Mouse (Mus musculus): ENCODE results near the gene Map10. TPM values are rescaled to one million over a fixed set of nuclear protein-coding genes. Genes with fewer than 3 reads are reported as not detected.

Gene Map10
- total and polyA plus RNA-seq, 3 experiments: 1.3 to 6.7 (median 2.3) TPM

GRCm38 (mm10) chr8:125665876-125666186 is 3.8 kb upstream of the Map10 start:
- H3K36me3 ChIP-seq (replicated peaks in 1 of 2; ENCODE audit: control insufficient read depth in 1 of 2, insufficient read depth in 1 of 2, low read length in 1 of 2): no peaks in the 10 kb centered on the region
- H3K27ac ChIP-seq (ENCODE audit: insufficient read depth, low read depth): no peak overlapping the region
- H3K4me3 ChIP-seq (replicated peaks in 1 of 3; ENCODE audit: low read depth in 2 of 3, low read length in 2 of 3, poor library complexity in 1 of 3): no peak overlapping the region
- peaks cover 7 to 14% of the 10 kb centered on the region in 2 experiments for H3K4me1 ChIP-seq (ENCODE audit: control insufficient read depth in 1 of 2, insufficient read depth in 2 of 2)
- H3K9me3 ChIP-seq (replicated peaks; ENCODE audit: low read length): peaks cover 8% of the 10 kb centered on the region
- dilution Hi-C loops (cut with MboI; ENCODE audit: extremely low pct_ligation_motif_present, extremely low pct_unique_long_range_greater_than_20kb, low sequenced_read_pairs) (no loop called here), in situ Hi-C loops (cut with MboI; ENCODE audit: low pct_ligation_motif_present, low pct_unique_long_range_greater_than_20kb, low sequenced_read_pairs) (no loop called here)
- TF ChIP-seq TCF12 (IDR thresholded peaks at IDR 0.05; ENCODE audit: low read depth, low read length) (no peak), JUND (conservative IDR thresholded peaks at IDR 0.05; ENCODE audit: low read depth, low read length) (no peak), NRF1 (IDR thresholded peaks at IDR 0.05; ENCODE audit: low read depth, low read length) (no peak), NELFE (IDR thresholded peaks at IDR 0.05; ENCODE audit: low read depth, low read length) (no peak), EP300 (IDR thresholded peaks at IDR 0.05; ENCODE audit: low read length) (no peak), POLR2A (IDR thresholded peaks at IDR 0.05; ENCODE audit: low read depth, low read length) (no peak)
- H3K9ac ChIP-seq (ENCODE audit: insufficient read depth, low read depth): no peak overlapping the region
- no peak for DNase-seq (ENCODE audit: extremely low read depth)
- H3K4me2 ChIP-seq (ENCODE audit: insufficient read depth, low read depth, poor library complexity, severe bottlenecking): no peak overlapping the region
- H3K79me2 ChIP-seq (replicated peaks; ENCODE audit: control insufficient read depth, extremely low read depth, insufficient read depth, poor library complexity, severe bottlenecking): no peaks in the 10 kb centered on the region
- H3K27me3 ChIP-seq (replicated peaks): no peaks in the 10 kb centered on the region

- Histone ChIP-seq H3K9ac (ENCODE audit: insufficient read depth, low read depth) (no peak overlapping the region), H3K79me2 (replicated peaks; ENCODE audit: control insufficient read depth, extremely low read depth, insufficient read depth, poor library complexity, severe bottlenecking) (no peaks in the 10 kb centered on the region), H3K27ac (ENCODE audit: insufficient read depth, low read depth) (no peak overlapping the region), H3K4me2 (ENCODE audit: insufficient read depth, low read depth, poor library complexity, severe bottlenecking) (no peak overlapping the region), H3K36me3 (replicated peaks in 1 of 2; ENCODE audit: control insufficient read depth in 1 of 2, insufficient read depth in 1 of 2, low read length in 1 of 2) (no peaks in the 10 kb centered on the region), H3K9me3 (replicated peaks; ENCODE audit: low read length) (peaks cover 8% of the 10 kb centered on the region), H3K4me3 (replicated peaks in 1 of 3; ENCODE audit: low read depth in 2 of 3, low read length in 2 of 3, poor library complexity in 1 of 3) (no peak overlapping the region), H3K4me1 (ENCODE audit: control insufficient read depth in 1 of 2, insufficient read depth in 2 of 2) (peaks cover 7 to 18% of the 10 kb centered on the region in 2 experiments), H3K27me3 (replicated peaks) (no peaks in the 10 kb centered on the region)
- dilution Hi-C loops (cut with MboI; ENCODE audit: extremely low pct_ligation_motif_present, extremely low pct_unique_long_range_greater_than_20kb, low sequenced_read_pairs): no loop called here
- DNase-seq (ENCODE audit: extremely low read depth): no peak
- in situ Hi-C loops (cut with MboI; ENCODE audit: low pct_ligation_motif_present, low pct_unique_long_range_greater_than_20kb, low sequenced_read_pairs): no loop called here
- TF ChIP-seq GABPA (IDR thresholded peaks at IDR 0.05; ENCODE audit: insufficient replicate concordance, low read depth, low read length) (no peak), MEF2A (IDR thresholded peaks at IDR 0.05; ENCODE audit: borderline replicate concordance, low read depth, low read length) (no peak), CHD2 (IDR thresholded peaks at IDR 0.05; ENCODE audit: low read length) (no peak), JUND (conservative IDR thresholded peaks at IDR 0.05; ENCODE audit: low read depth, low read length) (no peak), ZKSCAN1 (IDR thresholded peaks at IDR 0.05; ENCODE audit: borderline replicate concordance, low read depth, low read length) (no peak)
These were observed 3.4 kb upstream of the Map10 start for GRCm38 (mm10) chr8:125666201-125666600.

GRCm38 (mm10) chr8:125667248-125667647 is 2.4 kb upstream of the Map10 start:
- Histone ChIP-seq H3K27ac (ENCODE audit: insufficient read depth, low read depth) (no peak overlapping the region), H3K4me1 (ENCODE audit: control insufficient read depth in 1 of 2, insufficient read depth in 2 of 2) (peaks cover 7 to 25% of the 10 kb centered on the region in 2 experiments), H3K27me3 (replicated peaks) (no peaks in the 10 kb centered on the region), H3K36me3 (replicated peaks in 1 of 2; ENCODE audit: control insufficient read depth in 1 of 2, insufficient read depth in 1 of 2, low read length in 1 of 2) (no peaks in the 10 kb centered on the region), H3K9ac (ENCODE audit: insufficient read depth, low read depth) (no peak overlapping the region), H3K4me3 (replicated peaks in 1 of 3; ENCODE audit: low read depth in 2 of 3, low read length in 2 of 3, poor library complexity in 1 of 3) (no peak overlapping the region), H3K9me3 (replicated peaks; ENCODE audit: low read length) (peaks cover 8% of the 10 kb centered on the region), H3K4me2 (ENCODE audit: insufficient read depth, low read depth, poor library complexity, severe bottlenecking) (no peak overlapping the region), H3K79me2 (replicated peaks; ENCODE audit: control insufficient read depth, extremely low read depth, insufficient read depth, poor library complexity, severe bottlenecking) (no peaks in the 10 kb centered on the region)
- in situ Hi-C loops (cut with MboI; ENCODE audit: low pct_ligation_motif_present, low pct_unique_long_range_greater_than_20kb, low sequenced_read_pairs): no loop called here
- dilution Hi-C loops (cut with MboI; ENCODE audit: extremely low pct_ligation_motif_present, extremely low pct_unique_long_range_greater_than_20kb, low sequenced_read_pairs): no loop called here
- no peak for DNase-seq (ENCODE audit: extremely low read depth)
- TF ChIP-seq MAX (IDR thresholded peaks at IDR 0.05; ENCODE audit: low read length) (no peak), BHLHE40 (IDR thresholded peaks at IDR 0.05; ENCODE audit: low read depth, low read length) (no peak), KAT2A (IDR thresholded peaks at IDR 0.05; ENCODE audit: insufficient replicate concordance, low read length) (no peak), USF2 (conservative IDR thresholded peaks at IDR 0.05; ENCODE audit: low read depth, low read length) (no peak), NELFE (IDR thresholded peaks at IDR 0.05; ENCODE audit: low read depth, low read length) (no peak), ETS1 (conservative IDR thresholded peaks at IDR 0.05; ENCODE audit: low read depth, low read length) (no peak), USF1 (IDR thresholded peaks at IDR 0.05; ENCODE audit: low read depth, low read length) (no peak), EP300 (IDR thresholded peaks at IDR 0.05; ENCODE audit: low read length) (no peak), RAD21 (IDR thresholded peaks at IDR 0.05; ENCODE audit: low read depth, low read length) (no peak), CHD1 (IDR thresholded peaks at IDR 0.05; ENCODE audit: low read depth, low read length) (no peak), RCOR1 (conservative IDR thresholded peaks at IDR 0.05; ENCODE audit: low read depth, low read length) (no peak)

Measured in CH12.LX (cell line).